Mouse (Mus musculus): ENCODE measurements around the gene St3gal6. TPM values are rescaled to one million over a fixed set of nuclear protein-coding genes. Genes with fewer than 3 reads are reported as not detected.

St3gal6 gene
- total RNA-seq, 1 experiment from 2014 or later: 22.6 TPM

DNA sequence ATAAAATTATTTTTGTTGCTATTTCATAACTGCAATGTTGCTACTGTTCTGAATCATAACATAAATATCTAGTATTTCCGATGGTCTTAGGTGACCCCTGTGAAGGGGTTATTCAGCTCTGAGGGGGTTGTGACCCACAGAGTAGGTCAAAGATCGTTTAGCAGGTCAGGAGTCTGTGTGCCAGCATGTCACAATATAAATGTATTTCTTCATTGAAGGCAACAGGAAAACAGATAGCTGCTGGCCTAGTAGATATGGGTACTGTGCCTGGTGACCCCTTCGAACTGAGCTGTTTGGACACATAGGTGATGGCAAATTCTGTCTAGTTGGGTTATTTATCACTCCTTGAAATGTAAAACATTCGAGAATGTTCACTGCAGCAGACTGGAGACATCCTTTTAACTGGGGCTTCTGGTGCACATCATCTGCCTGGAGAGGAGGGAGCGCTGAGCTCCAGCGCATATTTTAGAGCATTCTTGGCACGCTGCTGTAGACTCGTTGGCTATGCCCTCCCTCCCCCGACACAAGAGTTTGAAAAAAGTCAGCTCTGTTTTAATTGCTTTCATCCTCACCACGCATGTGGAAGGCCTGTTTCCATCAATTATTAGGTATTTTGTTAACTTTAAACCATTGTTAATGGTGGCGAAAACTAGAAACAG is 102.2 kb downstream of the St3gal6 start:
- no peak for DNase-seq

Other genes with a start within 250 kb of the St3gal6 start
- gene Dcbld2, start 115.8 kb downstream of the St3gal6 start, total RNA-seq (2021): 11.5 and 14.6 TPM in 2 replicates
- not detected in 2 replicates for gene Gm813, start 92.7 kb upstream of the St3gal6 start, total RNA-seq (2021)
- not detected in 2 replicates for gene E330017A01Rik, start 114.5 kb upstream of the St3gal6 start, total RNA-seq (2021)
- 15.8 and 19.6 TPM in 2 replicates for gene Cpox, start 146.0 kb upstream of the St3gal6 start, total RNA-seq (2021)
- not detected in 2 replicates for gene Gpr15, start 194.8 kb upstream of the St3gal6 start, total RNA-seq (2021)
- 59.3 and 65.5 TPM in 2 replicates for gene Cldnd1, start 203.7 kb upstream of the St3gal6 start, total RNA-seq (2021)
- gene Olfr172, start 238.9 kb upstream of the St3gal6 start, total RNA-seq (2021): not detected in 2 replicates

Data from adrenal gland, postnatal 25 days (tissue).